Mouse (Mus musculus) ovary, adult 18-20 months (tissue): ENCODE data around the gene Haspin.

ENCODE experiments used
- DNase-seq: peaks from one replicate; pipeline ENCODE4 v3.0.0; 2022; ENCODE audit warnings: low spot score, mixed read lengths

Haspin gene

DNA sequence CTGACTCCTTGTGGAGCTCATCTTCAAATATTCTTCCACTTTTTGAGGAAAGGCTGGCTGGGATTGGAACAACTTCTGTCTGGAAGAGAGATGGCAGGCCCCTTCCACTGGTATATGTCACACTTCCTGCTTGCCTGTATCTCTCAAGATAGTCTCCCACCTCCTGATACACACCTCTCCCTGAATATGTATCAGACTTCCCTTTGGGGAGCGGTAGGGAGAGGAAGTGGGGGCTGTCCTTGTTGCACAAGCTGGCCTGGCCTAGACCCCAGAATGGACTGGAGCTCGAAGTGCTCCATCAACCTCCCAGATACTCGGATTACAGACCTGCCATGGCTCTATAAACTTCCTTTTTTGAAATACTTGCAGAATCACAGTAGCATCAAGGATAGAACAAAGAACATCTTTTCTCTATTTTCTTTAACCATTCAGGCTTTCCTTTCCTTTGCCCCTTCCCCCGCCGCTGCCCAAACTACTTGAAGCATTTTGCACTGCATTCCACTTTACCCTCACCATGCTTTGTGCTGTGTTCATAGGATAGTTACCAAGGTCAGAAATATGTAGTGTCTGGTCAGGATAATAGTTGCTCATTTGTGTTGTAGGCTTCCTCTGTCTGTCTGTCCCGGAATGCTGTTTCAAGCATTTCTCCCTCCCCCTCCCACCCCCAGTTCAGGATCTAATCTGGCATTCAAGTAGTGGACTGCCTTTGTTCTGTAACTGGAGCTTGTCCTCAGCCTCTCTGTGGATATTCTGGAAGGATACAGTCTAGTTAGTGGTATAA is 50.2 kb downstream of the Haspin start:
- no peak for DNase-seq
